Mouse (Mus musculus) left cerebral cortex, adult 2 months (tissue): ENCODE data around the gene Xxylt1. TPM values are rescaled to one million over a fixed set of nuclear protein-coding genes. Genes with fewer than 3 reads are reported as not detected.
A peak's percentile ranks its signal among the peaks of the same experiment; 100 is the strongest.

Experiments used
- DNase-seq, 2 experiments: peaks; one replicate each; pipeline ENCODE4 v3.0.0; 2021 to 2022; ENCODE audit warnings: low spot score in 2 of 2, mixed read lengths in 1 of 2; ENCODE audit errors: extremely low spot score in 1 of 2
- H3K27ac ChIP-seq: fragments of 200-600 bp; 2 replicates; pipeline ENCODE4 v1.8.1; 2022
- H3K4me3 ChIP-seq: fragments of 200-600 bp; 2 replicates; pipeline ENCODE4 v1.8.1; 2022
- CTCF ChIP-seq: fragments of 200-600 bp; IDR thresholded peaks from 2 replicates; pipeline ENCODE4 v1.8.1; 2022; ENCODE audit warnings: antibody characterized with exemption, mild to moderate bottlenecking, moderate library complexity
- intact Hi-C: fragments of 180-260 bp; cut with DNase I; formaldehyde crosslinking; loops from one replicate; pipeline ENCODE4 v1.15.1; 2025
- total RNA-seq, 2 experiments: library from RNA; stranded (reverse); gene quantifications; 2 replicates each; pipeline ENCODE4 v1.2.3; 2021

The Xxylt1 gene
- total RNA-seq, 2 experiments from 2014 or later, result 19.4 to 21.9 TPM

DNA sequence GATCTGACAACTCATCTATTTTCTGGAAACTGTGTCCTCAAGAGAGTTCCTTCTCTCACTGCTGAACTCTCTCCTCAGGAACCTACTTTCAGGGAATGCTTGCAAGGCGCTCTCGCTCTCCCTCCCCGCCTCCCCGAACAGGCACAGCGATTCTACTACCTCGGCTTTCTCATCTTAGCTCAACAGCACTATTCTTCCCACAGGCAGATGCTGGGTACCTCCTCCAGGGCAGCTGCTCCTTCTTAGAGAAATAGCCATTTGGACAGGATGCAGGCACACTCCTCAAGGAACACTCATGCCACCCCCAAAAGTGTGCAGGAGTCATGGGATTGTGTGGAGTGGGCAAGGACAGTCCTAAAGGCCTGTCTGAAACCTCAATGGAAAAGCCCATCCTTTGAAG is 97.5 kb downstream of the Xxylt1 start:
- no peak for TF ChIP-seq CTCF
- intact Hi-C loops, result loop anchor here (2.0 to 5.0 kb wide), 2 partner anchors 56 to 85 kb away; no protein-coding TSS in a partner anchor
- H3K4me3 ChIP-seq, result no peak overlapping the region
- peak overlapping the region; percentile 87 for H3K27ac ChIP-seq
- DNase-seq, result peak in 1 of 2 experiments; percentile 65

DNA sequence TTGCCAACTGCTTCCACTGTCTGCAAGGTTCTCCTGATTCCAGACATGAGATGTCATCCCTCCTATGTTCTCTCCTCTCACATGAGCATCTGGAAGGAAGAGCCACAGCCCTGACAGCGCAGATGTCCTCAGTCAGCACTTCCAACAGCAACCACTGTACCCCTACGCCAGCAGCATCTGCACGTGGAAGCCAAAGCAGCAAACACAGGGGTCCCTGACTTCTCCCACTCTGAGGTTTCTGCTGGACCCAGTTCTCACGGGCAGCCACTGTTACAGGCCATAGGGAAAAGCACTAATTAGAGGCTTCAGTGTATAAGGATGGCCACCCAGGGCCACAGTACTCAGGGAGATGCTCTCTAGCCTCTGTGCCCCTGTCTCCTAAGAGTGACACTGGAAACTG is 98.0 kb downstream of the Xxylt1 start:
- H3K27ac ChIP-seq, result peak overlapping the region; percentile 87
- no peak for TF ChIP-seq CTCF

DNA sequence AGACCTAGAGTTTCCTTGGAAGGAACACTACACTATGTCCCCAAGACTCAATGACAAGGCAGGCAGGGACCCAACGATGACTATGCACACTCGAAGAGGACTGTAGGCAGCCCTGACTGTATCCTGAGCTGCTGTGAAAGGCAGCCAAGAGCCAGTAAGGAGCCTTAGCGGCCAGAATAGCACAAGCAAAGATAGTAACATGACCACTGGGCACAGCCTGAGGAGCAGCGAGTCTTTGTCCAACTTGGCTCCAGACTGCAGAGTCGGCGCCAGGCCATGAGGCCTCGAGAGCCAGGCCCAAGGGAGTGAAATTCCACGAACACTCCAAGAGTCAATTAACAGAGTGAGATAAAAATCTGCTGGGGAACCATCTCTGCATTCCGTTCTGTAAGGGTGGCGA is 99.9 kb downstream of the Xxylt1 start:
- H3K4me3 ChIP-seq, result no peak overlapping the region
- peak overlapping the region; percentile 42 for H3K27ac ChIP-seq
- no peak for DNase-seq
- TF ChIP-seq CTCF, result no peak
- intact Hi-C loops, result loop anchor here (5.0 kb wide), 1 partner anchor 54 kb away; no protein-coding TSS in a partner anchor

More for the DNA sequence above, 98.0 kb downstream of the Xxylt1 start:
- no peak for DNase-seq
- no peak overlapping the region for H3K4me3 ChIP-seq
- intact Hi-C loops, result loop anchor here (2.0 to 5.0 kb wide), 2 partner anchors 56 to 86 kb away; no protein-coding TSS in a partner anchor

DNA sequence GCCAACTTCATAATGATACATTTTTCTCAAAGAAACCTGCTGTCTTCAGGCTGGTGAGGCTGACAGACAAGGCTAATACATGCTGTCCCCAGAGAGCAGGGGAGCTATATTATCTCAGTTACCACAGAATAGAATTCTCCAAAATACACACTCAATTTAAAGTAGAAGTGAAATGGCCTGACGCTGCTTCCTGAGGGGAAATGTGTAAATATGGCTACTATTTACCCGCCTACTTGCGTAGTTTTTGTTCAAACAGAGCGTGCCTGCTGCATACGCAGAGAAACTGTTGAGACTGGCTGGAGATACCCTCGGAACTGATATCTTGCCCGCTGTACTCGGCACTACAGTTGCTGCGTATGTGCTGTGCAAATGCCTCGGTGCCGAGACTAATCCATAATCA is 101.3 kb downstream of the Xxylt1 start:
- Histone ChIP-seq H3K27ac (no peak overlapping the region), H3K4me3 (no peak overlapping the region)
- DNase-seq, result no peak
- intact Hi-C loops, result loop anchor here (5.0 kb wide), 1 partner anchor 53 kb away; no protein-coding TSS in a partner anchor
- no peak for TF ChIP-seq CTCF

DNA sequence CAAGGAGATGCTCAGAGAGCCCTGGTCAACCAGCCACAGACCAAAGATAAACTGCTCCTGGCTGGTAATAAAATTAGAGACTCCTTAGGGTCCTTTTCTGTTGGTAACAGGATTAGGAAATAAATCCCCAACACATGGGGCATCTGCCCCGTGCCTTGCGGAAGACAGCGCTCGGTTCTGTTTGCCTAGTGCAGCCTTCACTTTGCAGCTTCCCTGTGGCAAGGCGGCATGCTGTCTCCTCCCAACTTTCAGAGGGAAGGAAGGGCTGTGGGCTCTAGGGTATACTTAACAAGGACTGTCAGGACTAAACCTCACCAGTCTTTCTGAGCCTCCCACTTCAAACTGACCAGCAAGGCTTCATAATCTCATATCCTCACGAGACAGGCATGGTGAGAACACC is 103.5 kb downstream of the Xxylt1 start:
- TF ChIP-seq CTCF, result no peak
- peak overlapping the region; percentile 3; the same call in 1 of the 2 replicates for H3K27ac ChIP-seq
- no peak for DNase-seq
- intact Hi-C loops, result loop anchor here (1.0 to 2.0 kb wide), 3 partner anchors 93 to 380 kb away; no protein-coding TSS in a partner anchor
- no peak overlapping the region for H3K4me3 ChIP-seq

DNA sequence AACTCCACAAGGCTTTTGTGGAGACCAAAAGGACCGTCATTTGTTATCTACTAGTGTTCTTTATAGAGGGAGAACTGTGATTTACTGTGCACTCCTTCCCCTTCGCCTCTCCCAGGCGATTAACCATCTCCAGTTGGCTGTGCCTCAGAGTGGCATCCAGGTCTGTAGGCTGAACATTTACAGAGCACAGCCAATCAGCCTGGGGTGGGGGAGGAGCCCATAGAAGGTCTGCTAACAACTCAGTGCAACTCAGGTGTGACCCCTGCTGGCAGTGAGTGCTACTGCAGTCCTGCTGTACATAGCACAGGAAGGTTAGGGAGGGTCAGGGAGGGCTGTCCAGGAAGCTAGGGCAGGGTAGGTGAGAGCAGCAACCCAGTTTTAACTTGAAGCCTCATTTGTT is 104.0 kb downstream of the Xxylt1 start:
- DNase-seq, result peak; percentile 89 to 92
- H3K4me3 ChIP-seq, result no peak overlapping the region
- peak; percentile 100 for TF ChIP-seq CTCF
- intact Hi-C loops, result loop anchor here (1.0 to 2.0 kb wide), 3 partner anchors 94 to 380 kb away; no protein-coding TSS in a partner anchor
- H3K27ac ChIP-seq, result peak overlapping the region; percentile 3; the same call in 1 of the 2 replicates

DNA sequence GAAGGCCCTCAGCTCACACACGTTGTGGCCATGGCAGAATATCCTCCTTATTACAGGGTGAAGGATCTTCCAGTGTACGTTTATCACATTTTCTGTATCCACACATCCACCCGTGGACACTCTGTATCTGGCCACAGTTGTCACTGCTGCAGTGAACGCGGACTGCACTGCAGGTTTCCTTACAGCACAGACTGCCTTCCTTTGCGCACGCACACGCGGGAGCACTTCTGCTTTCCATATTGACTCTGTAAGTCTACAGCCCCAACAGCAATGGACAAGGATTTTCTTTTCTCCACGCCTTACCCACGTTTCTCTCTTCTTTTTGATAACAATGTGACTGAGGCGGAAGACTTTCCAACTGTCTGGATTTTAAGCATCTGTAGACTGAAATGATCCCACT is 106.7 kb downstream of the Xxylt1 start:
- no peak for TF ChIP-seq CTCF
- no peak for DNase-seq
- Histone ChIP-seq H3K27ac (no peak overlapping the region), H3K4me3 (no peak overlapping the region)
- intact Hi-C loops, result no loop called here

DNA sequence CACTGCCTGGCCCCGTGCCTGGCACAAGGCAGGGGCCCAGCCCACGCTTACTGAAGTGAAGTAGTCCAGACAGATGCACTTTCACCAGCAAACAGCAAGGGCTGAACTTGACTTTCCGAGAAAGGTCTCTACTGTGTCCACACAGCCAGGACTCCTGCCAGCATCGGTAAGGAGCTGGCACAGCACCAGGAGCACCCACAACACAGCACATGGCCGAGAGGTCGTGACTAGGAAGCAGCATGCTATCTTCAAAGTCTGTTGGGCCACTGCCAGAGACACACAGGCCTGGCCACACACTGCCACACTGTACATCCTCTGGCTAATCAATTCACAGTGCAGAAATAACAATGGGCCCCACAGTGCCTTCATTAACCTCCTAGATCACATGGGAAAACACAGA is 107.8 kb downstream of the Xxylt1 start:
- intact Hi-C loops, result no loop called here
- H3K4me3 ChIP-seq, result no peak overlapping the region
- no peak overlapping the region for H3K27ac ChIP-seq
- no peak for DNase-seq
- TF ChIP-seq CTCF, result no peak

DNA sequence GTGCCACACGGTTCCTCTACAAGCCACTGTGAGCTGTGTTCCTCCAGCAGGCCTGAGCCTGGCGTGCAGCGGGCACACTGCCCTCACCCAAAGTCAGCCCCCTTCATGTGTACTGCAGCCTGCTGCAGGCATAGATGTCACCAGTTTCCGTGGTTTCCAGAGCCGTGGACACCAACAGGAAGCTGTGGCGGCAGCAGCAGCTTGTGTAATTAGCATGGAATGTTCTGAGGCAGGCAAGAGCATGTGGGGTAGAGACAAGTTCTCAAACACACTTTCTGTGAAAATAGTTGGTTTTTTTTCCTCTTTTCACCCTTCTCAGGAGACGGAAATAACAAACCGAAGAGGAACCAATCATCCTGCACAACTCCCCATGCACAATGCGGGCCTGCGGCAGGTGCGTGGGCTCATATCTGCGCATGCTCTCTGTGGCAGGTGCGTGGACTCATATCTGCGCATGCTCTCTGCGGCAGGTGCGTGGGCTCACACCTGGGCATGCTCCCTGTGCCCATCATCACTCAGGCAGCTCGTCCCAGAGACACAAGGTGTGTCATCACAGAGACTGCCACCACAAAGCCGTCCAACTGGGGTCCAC is 109.2 kb downstream of the Xxylt1 start:
- Histone ChIP-seq H3K27ac (peak overlapping the region; percentile 83), H3K4me3 (no peak overlapping the region)
- intact Hi-C loops, result no loop called here
- peak in 1 of 2 experiments; percentile 52 for DNase-seq
- TF ChIP-seq CTCF, result no peak; the same call in 1 of the 2 replicates

DNA sequence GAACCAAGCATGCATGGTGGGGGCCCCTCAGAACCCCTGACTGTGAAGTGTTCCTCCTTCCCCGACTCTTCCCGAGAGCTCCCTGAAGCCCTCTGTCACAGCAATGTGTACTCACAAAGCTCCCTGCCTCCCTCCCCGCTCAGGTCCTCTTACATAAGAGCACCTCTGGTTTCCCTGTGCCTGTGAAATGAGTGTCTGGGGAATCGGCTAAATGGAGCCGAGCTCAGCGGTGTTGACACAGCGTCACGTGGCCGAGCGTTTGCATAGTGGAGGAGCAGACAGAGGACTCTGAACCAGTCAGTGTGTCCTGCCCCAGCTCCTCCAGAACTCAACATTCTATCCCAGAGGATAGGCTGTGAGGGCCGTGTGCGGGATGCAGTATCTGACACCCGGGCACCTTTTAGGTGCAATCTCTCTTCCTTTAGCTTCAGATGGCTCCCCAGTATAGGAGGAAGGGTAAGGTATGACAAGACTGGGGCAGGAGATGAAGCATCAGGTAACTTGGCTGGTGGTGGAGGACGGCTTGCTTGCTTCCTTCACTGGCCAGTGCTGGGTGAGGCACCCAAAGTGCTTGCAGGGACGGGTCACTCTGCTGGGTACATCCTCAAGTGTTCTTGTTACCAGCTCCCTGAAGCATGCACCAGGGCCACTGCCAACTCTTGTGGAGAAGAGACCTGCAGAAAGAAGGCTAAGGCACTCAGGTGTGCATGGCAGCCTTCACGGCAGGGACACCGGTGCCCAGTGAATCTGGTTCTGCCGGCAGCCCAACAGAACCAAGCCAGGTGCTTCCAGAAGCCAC is 111.8 kb downstream of the Xxylt1 start:
- H3K27ac ChIP-seq, result peak overlapping the region; percentile 69
- DNase-seq, result peak; percentile 44 to 62
- intact Hi-C loops, result no loop called here
- no peak overlapping the region for H3K4me3 ChIP-seq
- TF ChIP-seq CTCF, result no peak

DNA sequence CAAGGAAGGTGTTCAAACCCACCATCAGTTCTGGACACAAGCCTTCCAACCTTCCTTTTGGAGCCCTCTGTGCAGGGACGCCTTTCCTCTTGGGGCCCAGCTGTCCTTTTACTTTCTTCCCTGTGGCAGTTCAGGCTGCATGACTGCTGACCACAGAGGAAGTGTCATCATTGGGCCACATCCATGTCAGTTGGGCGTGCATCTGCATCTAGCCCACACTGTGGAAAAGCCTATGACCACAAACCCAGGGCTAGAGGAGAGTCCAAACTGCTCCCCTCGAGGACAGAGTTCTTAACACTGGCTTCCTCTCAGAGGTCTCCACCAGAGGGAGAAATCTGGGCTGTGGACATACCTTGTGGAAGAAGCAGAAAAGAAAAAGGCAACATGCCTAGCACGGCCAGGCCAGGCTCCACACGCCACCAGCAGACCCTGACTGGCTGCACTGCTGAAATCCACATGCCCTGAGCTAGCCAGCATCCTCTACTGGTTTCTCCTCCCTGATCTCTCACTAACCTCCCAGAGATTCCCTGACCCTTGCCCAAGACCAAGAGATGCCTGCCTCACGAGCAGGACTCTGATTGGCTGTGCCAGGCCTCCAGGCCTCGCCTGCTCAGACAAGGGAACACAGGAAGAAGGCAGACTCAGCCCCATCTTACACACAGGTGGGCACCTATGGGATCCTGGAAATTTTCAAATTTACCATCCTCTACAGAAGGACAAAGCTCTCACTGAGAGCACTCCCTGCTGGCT is 112.7 kb downstream of the Xxylt1 start:
- H3K4me3 ChIP-seq, result no peak overlapping the region
- DNase-seq, result no peak
- intact Hi-C loops, result no loop called here
- peak overlapping the region; percentile 69 for H3K27ac ChIP-seq
- no peak for TF ChIP-seq CTCF

DNA sequence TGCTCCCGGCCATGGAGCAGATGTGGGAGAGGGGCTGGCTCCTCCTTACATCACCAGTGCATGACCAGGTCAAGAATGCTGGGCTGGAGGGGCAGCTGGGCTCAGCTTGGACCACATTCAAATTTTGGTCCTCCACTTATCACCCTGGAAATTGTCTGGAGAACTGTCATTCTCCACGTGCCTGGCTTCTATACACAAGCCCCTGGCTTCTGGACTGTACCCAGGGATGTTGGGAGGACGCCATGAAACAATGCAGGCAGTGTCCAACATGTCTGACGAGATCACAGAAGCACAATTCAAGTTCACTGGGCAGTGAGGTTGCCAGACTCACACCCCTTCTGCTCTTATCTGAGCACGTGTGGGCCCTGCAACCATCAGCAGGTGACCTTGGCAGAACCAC is 114.5 kb downstream of the Xxylt1 start:
- intact Hi-C loops, result no loop called here
- no peak for TF ChIP-seq CTCF

More for the DNA sequence above, 114.5 kb downstream of the Xxylt1 start:
- DNase-seq, result no peak
- H3K4me3 ChIP-seq, result no peak overlapping the region
- H3K27ac ChIP-seq, result no peak overlapping the region
